Mouse (Mus musculus) stomach, postnatal 0 days (tissue): ENCODE measurements around the gene Gm10959. TPM values are rescaled to one million over a fixed set of nuclear protein-coding genes. Genes with fewer than 3 reads are reported as not detected.

Experiments
- ATAC-seq: fragments of 200-750 bp; cut with Nextera tagmentation; 2 replicates; pipeline ENCODE4 v1.8.0; 2017; ENCODE audit not compliant: low FRiP score, low TSS enrichment
- DNase-seq: peaks from one replicate; pipeline ENCODE4 v3.0.0-alpha.2; 2016; ENCODE audit warnings: low spot score
- H3K27ac ChIP-seq: fragments of 300-500 bp; sonication (generic); replicated peaks from 2 replicates; pipeline ENCODE4 v1.5.1; 2014; ENCODE audit warnings: mild to moderate bottlenecking, control low read depth
- H3K27me3 ChIP-seq: fragments of 300-500 bp; sonication (generic); 2 replicates; pipeline ENCODE4 v1.6.1; 2014; ENCODE audit warnings: low read length; ENCODE audit not compliant: control insufficient read depth, insufficient read depth
- H3K36me3 ChIP-seq: fragments of 300-500 bp; sonication (generic); 2 replicates; pipeline ENCODE4 v1.6.1; 2014; ENCODE audit warnings: low read length, mixed read lengths; ENCODE audit not compliant: control insufficient read depth, insufficient read depth
- H3K4me1 ChIP-seq: fragments of 300-500 bp; sonication (generic); replicated peaks from 2 replicates; pipeline ENCODE4 v1.6.1; 2014; ENCODE audit warnings: antibody characterized with exemption; ENCODE audit not compliant: control insufficient read depth, insufficient read depth
- H3K4me2 ChIP-seq: fragments of 300-500 bp; sonication (generic); replicated peaks from 2 replicates; pipeline ENCODE4 v1.6.1; 2014; ENCODE audit warnings: low read depth, mild to moderate bottlenecking, control low read depth, moderate library complexity
- H3K4me3 ChIP-seq: fragments of 300-500 bp; sonication (generic); 2 replicates; pipeline ENCODE4 v1.5.1; 2014; ENCODE audit warnings: low read depth, low read length, control low read depth
- H3K9ac ChIP-seq: fragments of 300-500 bp; sonication (generic); 2 replicates; pipeline ENCODE4 v1.6.1; 2014; ENCODE audit warnings: mild to moderate bottlenecking, low read length, control low read depth, mixed read lengths
- H3K9me3 ChIP-seq: fragments of 300-500 bp; sonication (generic); 2 replicates; pipeline ENCODE4 v1.6.1; 2016; ENCODE audit warnings: low read length; ENCODE audit not compliant: control insufficient read depth
- CTCF ChIP-seq: IDR thresholded peaks from 2 replicates; pipeline ENCODE4 v1.5.1; 2016; ENCODE audit warnings: antibody characterized with exemption, low read depth, mild to moderate bottlenecking, moderate library complexity
- EP300 ChIP-seq: optimal IDR thresholded peaks from 2 replicates; pipeline ENCODE3; 2016; ENCODE audit warnings: antibody characterized with exemption
- WGBS: fragments of 180-500 bp; shearing (Covaris S2); extraction: QIAGEN DNeasy Blood & Tissue Kit; methylation state at CpG from one replicate; pipeline ENCODE4 v1.1.7; 2014; 5-methylcytosine and 5-hydroxymethylcytosine counted together
- polyA plus RNA-seq: library from polyadenylated mRNA; unstranded; fragments of >200 nt; fragmentation: Nextera tagmentation; extraction: Ambion mirVana; gene quantifications from 2 replicates; pipeline ENCODE4 v1.2.1, GENCODE M21; 2015

The Gm10959 gene
- polyA plus RNA-seq, 1 experiment from 2014 or later, result not detected

DNA sequence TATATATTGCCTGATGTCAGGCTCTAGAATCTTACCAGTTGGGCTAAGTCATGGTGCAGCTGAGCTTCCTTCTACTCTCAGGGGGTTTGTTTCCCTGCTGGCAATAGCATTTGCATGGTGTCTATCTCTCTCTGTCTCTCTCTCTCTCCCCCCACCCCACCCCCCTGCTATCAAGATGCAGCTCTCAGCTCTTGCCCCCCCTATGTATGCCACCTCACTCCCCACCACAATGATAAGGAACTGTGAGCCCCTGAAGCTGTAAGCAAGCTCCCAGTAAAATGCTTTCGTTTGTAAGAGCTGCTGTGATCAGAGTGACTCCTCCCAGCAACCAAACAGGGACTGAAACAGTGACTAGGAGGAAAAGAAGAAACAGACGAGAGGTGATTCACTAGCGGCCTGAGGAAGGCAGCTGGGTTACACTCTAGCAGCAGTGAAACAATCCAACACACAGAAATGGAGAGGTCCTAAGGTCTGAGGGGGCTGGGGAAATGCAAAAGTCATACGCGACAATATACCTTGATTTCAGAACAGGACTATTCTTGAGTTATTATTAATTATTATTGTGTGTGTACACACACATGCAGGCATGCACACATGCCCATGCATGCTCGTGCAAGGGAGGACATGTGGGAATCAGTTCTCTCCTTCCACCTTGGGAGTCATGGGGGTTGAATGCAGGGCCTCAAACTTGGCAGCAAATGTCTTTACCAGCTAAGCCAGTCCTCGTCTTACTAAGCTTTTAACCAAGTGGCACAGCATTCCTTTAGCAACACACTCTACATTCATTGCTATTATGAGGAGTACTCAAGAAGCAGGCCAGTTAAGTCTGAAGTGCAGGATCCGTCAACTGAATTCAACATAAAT lies 1.6 kb upstream of the Gm10959 start:
- peak; percentile 32 for DNase-seq
- H3K27ac ChIP-seq, result peak overlapping the region; percentile 86
- WGBS, result 47% methylated on average over 8 of the region's 8 CpGs

DNA sequence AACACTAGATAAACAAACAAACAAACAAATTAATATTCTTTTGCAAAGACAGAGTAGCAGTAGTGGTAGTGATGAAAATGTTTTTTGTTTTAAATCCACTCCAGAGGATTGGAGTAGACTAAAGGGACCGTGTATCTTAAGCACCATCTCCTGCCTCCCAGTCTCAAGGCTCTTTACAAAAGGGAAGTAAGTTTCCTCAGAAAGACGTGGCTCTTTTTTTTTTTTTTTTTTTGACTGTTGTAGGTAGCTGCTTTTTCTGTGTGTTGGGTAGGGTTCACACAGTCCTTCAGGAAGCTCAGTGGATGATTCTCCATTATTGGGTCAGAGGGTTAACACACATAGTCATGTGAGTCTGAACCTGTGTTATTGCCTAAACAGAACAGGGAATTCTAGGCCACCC lies 488 bp downstream of the Gm10959 start:
- Histone ChIP-seq H3K4me1 (no peaks in the 10 kb centered on the region), H3K9me3 (no peaks in the 10 kb centered on the region), H3K9ac (no peak overlapping the region), H3K4me2 (no peak overlapping the region), H3K27me3 (no peaks in the 10 kb centered on the region), H3K36me3 (no peaks in the 10 kb centered on the region), H3K27ac (0 out of 2 replicates have a peak overlapping the region, but pooled peaks have one; percentile 40), H3K4me3 (no peak overlapping the region)
- TF ChIP-seq EP300 (no peak), CTCF (no peak)
- WGBS, result 56% methylated on average over 2 of the region's 2 CpGs
- no peak for ATAC-seq
- no peak for DNase-seq

More for the DNA sequence above, 1.6 kb upstream of the Gm10959 start:
- H3K4me1 ChIP-seq, result no peaks in the 10 kb centered on the region
- no peak overlapping the region for H3K4me2 ChIP-seq
- H3K4me3 ChIP-seq, result no peak overlapping the region
- H3K9me3 ChIP-seq, result no peaks in the 10 kb centered on the region
- no peak overlapping the region for H3K9ac ChIP-seq
- H3K27me3 ChIP-seq, result no peaks in the 10 kb centered on the region
- no peaks in the 10 kb centered on the region for H3K36me3 ChIP-seq
- ATAC-seq, result no peak
- peak; percentile 59 for TF ChIP-seq EP300
- no peak for TF ChIP-seq CTCF

DNA sequence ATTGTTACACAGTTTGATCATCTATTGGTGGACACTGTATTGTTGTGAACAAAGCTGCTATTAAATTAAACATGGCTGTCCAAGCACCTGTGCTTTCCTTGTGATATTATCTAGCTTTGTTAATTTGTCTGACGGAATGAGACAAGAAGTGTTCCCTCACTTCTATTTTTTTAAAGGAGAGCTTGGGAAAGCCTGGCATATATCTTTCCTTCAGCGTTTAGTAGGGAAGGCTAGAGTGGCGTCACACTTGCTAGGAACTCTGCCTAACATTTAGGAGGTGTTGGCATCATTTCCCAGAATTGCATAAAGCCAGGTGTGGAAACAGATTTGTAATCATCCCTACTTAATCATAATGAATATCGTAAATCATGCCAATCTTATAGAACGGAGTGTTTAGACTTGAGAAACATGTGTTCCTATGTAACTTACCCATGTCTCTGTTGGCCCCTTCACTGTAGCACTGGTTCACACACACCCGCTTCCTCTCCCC lies 2.9 kb downstream of the Gm10959 start:
- 59% methylated on average over 6 of the region's 6 CpGs for WGBS
- TF ChIP-seq CTCF (no peak), EP300 (no peak)
- Histone ChIP-seq H3K36me3 (no peaks in the 10 kb centered on the region), H3K9me3 (no peaks in the 10 kb centered on the region), H3K4me3 (no peak overlapping the region), H3K9ac (no peak overlapping the region), H3K27me3 (no peaks in the 10 kb centered on the region), H3K27ac (no peak overlapping the region), H3K4me2 (no peak overlapping the region), H3K4me1 (no peaks in the 10 kb centered on the region)
- ATAC-seq (no peak), DNase-seq (no peak)

DNA sequence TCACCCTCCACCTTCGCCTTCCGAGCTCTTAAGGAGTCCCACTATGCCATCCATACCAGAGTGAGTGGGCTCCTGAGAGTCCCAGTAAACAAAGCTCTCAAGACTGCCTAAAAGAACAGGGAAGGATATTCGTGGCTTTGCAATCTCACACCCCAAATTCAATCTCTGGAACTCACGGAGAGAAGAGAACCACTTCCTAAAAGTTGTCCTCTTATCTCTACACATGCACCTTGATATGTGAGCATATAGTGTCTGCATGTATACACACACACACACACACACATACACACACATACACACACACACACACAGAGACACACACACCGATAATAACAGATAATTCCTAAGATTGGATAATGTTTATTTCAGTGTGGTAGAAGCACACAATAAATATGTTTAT lies 3.7 kb downstream of the Gm10959 start:
- H3K9me3 ChIP-seq, result no peaks in the 10 kb centered on the region
- DNase-seq (no peak), ATAC-seq (no peak)
- H3K36me3 ChIP-seq, result no peaks in the 10 kb centered on the region
- H3K4me1 ChIP-seq, result no peaks in the 10 kb centered on the region
- H3K9ac ChIP-seq, result no peak overlapping the region
- WGBS, result 81% methylated on average over 5 of the region's 5 CpGs
- TF ChIP-seq CTCF (no peak), EP300 (no peak)
- H3K4me3 ChIP-seq, result no peak overlapping the region
- no peak overlapping the region for H3K27ac ChIP-seq
- H3K4me2 ChIP-seq, result no peak overlapping the region
- H3K27me3 ChIP-seq, result no peaks in the 10 kb centered on the region

DNA sequence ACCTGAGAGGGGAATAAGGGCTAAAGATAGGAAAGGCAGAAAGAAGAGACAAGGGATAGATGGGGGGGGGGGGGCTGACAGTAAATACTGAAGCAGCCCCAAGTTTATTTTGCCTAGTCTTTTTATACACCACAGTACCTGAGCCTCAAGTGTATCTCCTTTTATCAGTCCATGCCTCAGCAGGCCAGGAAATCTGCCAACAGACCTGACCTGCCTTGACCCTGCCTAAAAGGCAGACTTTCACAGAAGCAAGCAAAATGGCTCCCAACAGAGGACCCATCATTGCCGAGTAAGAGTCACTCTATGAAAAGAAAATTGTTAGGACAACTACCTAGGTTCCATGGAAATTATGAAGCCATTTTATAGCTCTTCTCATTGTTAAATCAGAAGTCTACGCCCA lies 11.3 kb downstream of the Gm10959 start:
- H3K36me3 ChIP-seq, result no peaks in the 10 kb centered on the region
- no peaks in the 10 kb centered on the region for H3K4me1 ChIP-seq
- DNase-seq (no peak), ATAC-seq (no peak)
- H3K4me3 ChIP-seq, result no peak overlapping the region
- H3K27ac ChIP-seq, result no peak overlapping the region
- H3K9ac ChIP-seq, result no peak overlapping the region
- 85% methylated on average over 2 of the region's 2 CpGs for WGBS
- H3K9me3 ChIP-seq, result no peaks in the 10 kb centered on the region
- no peak overlapping the region for H3K4me2 ChIP-seq
- H3K27me3 ChIP-seq, result no peaks in the 10 kb centered on the region
- no peak for TF ChIP-seq CTCF
- no peak for TF ChIP-seq EP300
